In genomic region chr14:45463599-45463998, GRCm38 (mm10) we compare ENCODE assay signal across 8 mouse cellular contexts. TPM values are rescaled to one million over a fixed set of nuclear protein-coding genes. Genes with fewer than 3 reads are reported as not detected.
DNase-seq lines count a peak whose midpoint lies in the region; ATAC-seq and TF ChIP-seq lines count a peak whose summit lies in the region.

No protein-coding gene starts in this region.

- intact Hi-C loops in heart, postnatal 10 days (cut with DNase I): loop anchor here (5.0 kb wide), 1 partner anchor 44 kb away; no protein-coding TSS in a partner anchor

- H3K36me3 ChIP-seq in ES-E14 (ENCODE audit: control insufficient read depth, insufficient read depth, low read length, poor library complexity, severe bottlenecking): peaks cover 25% of the 10 kb centered on the region
- peaks cover 4% of the 10 kb centered on the region for H3K36me3 ChIP-seq in midbrain, embryonic 11.5 days (ENCODE audit: control insufficient read depth, insufficient read depth, low read length)

- no peaks in the 10 kb centered on the region for H3K27me3 ChIP-seq in midbrain, embryonic 11.5 days (ENCODE audit: control insufficient read depth, insufficient read depth, low read length)

- peaks cover 13 to 18% of the 10 kb centered on the region in 2 experiments for H3K4me1 ChIP-seq in ES-E14 (ENCODE audit: control insufficient read depth in 2 of 2, insufficient read depth in 2 of 2, low read length in 2 of 2, poor library complexity in 1 of 2)
- H3K4me1 ChIP-seq in cortical plate, adult 2 months (ENCODE audit: control insufficient read depth, insufficient read depth, low read length): peaks cover 2% of the 10 kb centered on the region; the same call in 1 of the 2 replicates
- H3K4me1 ChIP-seq in midbrain, embryonic 11.5 days (ENCODE audit: control insufficient read depth, insufficient read depth, low read length): peaks cover 16% of the 10 kb centered on the region

- no peak for DNase-seq in ES-E14 (ENCODE audit: low read depth, low spot score)
- DNase-seq in heart, postnatal 10 days: peak; percentile 65 to 74
- peak; percentile 70 to 86 for DNase-seq in kidney, postnatal 25 days
- peak; percentile 92 for DNase-seq in midbrain, embryonic 11.5 days (ENCODE audit: low spot score, missing footprints)
- DNase-seq in frontal cortex, postnatal 36 days (ENCODE audit: low spot score in 2 of 2): no peak
- DNase-seq in cerebellum, postnatal 36 days: no peak

- WGBS in midbrain, embryonic 11.5 days: 12% methylated on average over 10 of the region's 10 CpGs

- peak overlapping the region; percentile 25; the same call in 1 of the 2 replicates for H3K9ac ChIP-seq in ES-E14 (ENCODE audit: insufficient read depth, low read depth, low read length, poor library complexity, severe bottlenecking)
- peak overlapping the region; percentile 20; the same call in 1 of the 2 replicates for H3K9ac ChIP-seq in midbrain, embryonic 11.5 days (ENCODE audit: low read length)

- peak; percentile 65; the same call in 1 of the 2 replicates for ATAC-seq in midbrain, embryonic 11.5 days (ENCODE audit: low FRiP score)
- ATAC-seq in monocyte, adult 5-6 weeks (replicated peaks; ENCODE audit: insufficient number of reproducible peaks, low FRiP score, low TSS enrichment, poor library complexity, severe bottlenecking): no peak

- in situ Hi-C loops in ES-E14 (cut with MboI; ENCODE audit: low sequenced_read_pairs in 2 of 2, unreplicated experiment in 2 of 2): no loop called here

- H3K4me2 ChIP-seq in midbrain, embryonic 11.5 days: no peak overlapping the region

- TF ChIP-seq POLR2A in cortical plate, adult 2 months (IDR thresholded peaks at IDR 0.05; ENCODE audit: extremely low read depth, insufficient read depth, low read length): no peak

- H3K9me3 ChIP-seq in ES-E14 (ENCODE audit: control insufficient read depth, insufficient read depth, low read depth, low read length): no peaks in the 10 kb centered on the region
- no peaks in the 10 kb centered on the region for H3K9me3 ChIP-seq in midbrain, embryonic 11.5 days (ENCODE audit: control insufficient read depth, low read length)

- H3K27ac ChIP-seq in ES-E14 (ENCODE audit: insufficient read depth, low read depth, low read length, poor library complexity, severe bottlenecking): peak overlapping the region; percentile 91
- H3K27ac ChIP-seq in cortical plate, adult 2 months (ENCODE audit: insufficient read depth, low read length): peak overlapping the region; percentile 60; the same call in 1 of the 2 replicates
- H3K27ac ChIP-seq in midbrain, embryonic 11.5 days (ENCODE audit: low read depth, low read length): peak overlapping the region; percentile 65

- no peak overlapping the region for H3K4me3 ChIP-seq in ES-E14 (ENCODE audit: insufficient read depth in 1 of 2, low read depth in 1 of 2, low read length in 2 of 2, poor library complexity in 1 of 2, severe bottlenecking in 1 of 2)
- H3K4me3 ChIP-seq in cortical plate, adult 2 months (ENCODE audit: insufficient read depth, low read length): no peak overlapping the region
- H3K4me3 ChIP-seq in midbrain, embryonic 11.5 days (ENCODE audit: low read depth, low read length): no peak overlapping the region

- TF ChIP-seq CTCF in cortical plate, adult 2 months (IDR thresholded peaks at IDR 0.05; ENCODE audit: extremely low read depth, insufficient read depth, low read length): no peak

TF ChIP-seq in ES-E14, 5 proteins besides CTCF, POLR2A, EP300 and RAD21:
- no peak for TF ChIP-seq ZNF384 (IDR thresholded peaks at IDR 0.05; ENCODE audit: low read depth, low read length)
- TF ChIP-seq ZC3H11A (IDR thresholded peaks at IDR 0.05; ENCODE audit: borderline replicate concordance, low read depth, low read length): no peak
- TF ChIP-seq MAFK (IDR thresholded peaks at IDR 0.05; ENCODE audit: insufficient read depth, low read depth, low read length): no peak
- TF ChIP-seq CHD2 (IDR thresholded peaks at IDR 0.05; ENCODE audit: low read depth, low read length): no peak
- TF ChIP-seq HCFC1 (IDR thresholded peaks at IDR 0.05; ENCODE audit: borderline replicate concordance, insufficient read depth, low read length): no peak

RNA-seq across cellular contexts. Expression of gene Gnpnat1, which starts 58.9 kb away (rescaled TPM):
- 26.8 and 36.5 TPM in 2 replicates for total RNA-seq in ES-E14 (2012; rRNA removed)
- polyA plus RNA-seq in cortical plate, adult 2 months (2012; rRNA removed): 11.5 and 11.8 TPM in 2 replicates
- total RNA-seq in heart, postnatal 10 days (2021): 10 to 100 TPM; 10.0 to 10.6 TPM
- 42.7 and 46.6 TPM in 2 replicates for polyA plus RNA-seq in midbrain, embryonic 11.5 days (2014; fragmentation: Nextera tagmentation; extraction: Ambion mirVana)
- 29.9 to 73.9 TPM (median 51.6 TPM) in 3 replicates for total RNA-seq in monocyte, adult 5-6 weeks (2017)

Comparison
In these comparisons a context has a peak if more than half of its experiments do, and no peak if none do; other contexts are left out.
1. DNase-seq: peak in heart, postnatal 10 days (2 of 2), kidney, postnatal 25 days (2 of 2) and midbrain, embryonic 11.5 days (single experiment); none in ES-E14 (single experiment), frontal cortex, postnatal 36 days (0 of 2) and cerebellum, postnatal 36 days (0 of 2).
2. Peak in every context shown above with its lines, with median percentiles within 50 percentile points of each other: H3K27ac ChIP-seq.